Mouse (Mus musculus) spleen, adult 18-20 months (tissue): Measurements from ENCODE around the gene Dnase1l3.
A peak's percentile ranks its signal among the peaks of the same experiment; 100 is the strongest.

ENCODE experiments used
- DNase-seq, 2 experiments: peaks; one replicate each; pipeline ENCODE4 v3.0.0; 2022; ENCODE audit warnings: mixed read lengths in 2 of 2

Gene Dnase1l3

GRCm38 (mm10) chr14:7974643-7975042, 19.7 kb downstream of the Dnase1l3 start:
- DNase-seq = no peak

DNA sequence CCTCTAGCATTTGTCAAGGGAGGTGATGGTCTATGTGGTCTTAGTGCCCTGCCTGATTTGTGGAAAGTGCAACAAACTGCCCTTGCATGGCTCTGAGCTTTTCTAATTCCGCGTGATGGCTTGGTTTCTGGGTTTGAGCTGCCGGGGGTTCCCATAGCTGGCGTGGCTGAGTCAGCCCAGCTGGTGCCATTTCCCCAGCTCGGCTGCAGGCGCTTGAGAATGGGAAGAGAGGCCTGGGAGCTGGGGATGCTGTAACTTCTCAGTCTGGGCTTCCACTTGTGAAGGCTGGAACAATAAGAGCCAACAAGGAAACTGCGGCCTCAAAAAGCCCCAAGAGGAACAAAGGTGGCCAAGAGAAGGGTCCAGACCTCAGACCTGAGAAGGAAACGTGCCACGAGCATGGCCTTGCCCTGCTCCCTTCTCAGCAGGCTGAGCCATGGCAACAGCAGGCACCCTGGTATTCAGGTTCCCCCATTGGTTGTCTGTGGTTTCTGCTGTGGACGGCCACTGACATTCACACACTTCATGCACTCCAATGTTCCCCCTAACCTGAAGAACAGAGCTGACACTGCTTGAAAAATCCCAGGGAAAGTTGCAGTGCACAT, 22.4 kb downstream of the Dnase1l3 start:
- no peak for DNase-seq

GRCm38 (mm10) chr14:7964219-7964889, 30.0 kb downstream of the Dnase1l3 start:
- peak in 1 of 2 experiments; percentile 63 for DNase-seq

GRCm38 (mm10) chr14:7963160-7963559, 31.2 kb downstream of the Dnase1l3 start:
- no peak for DNase-seq

- DNase-seq = no peak
Observed at GRCm38 (mm10) chr14:7962626-7963025, 31.7 kb downstream of the Dnase1l3 start.

- DNase-seq = no peak
Observed at GRCm38 (mm10) chr14:7961714-7962113, 32.7 kb downstream of the Dnase1l3 start.

GRCm38 (mm10) chr14:7960616-7961015, 33.8 kb downstream of the Dnase1l3 start:
- no peak for DNase-seq

GRCm38 (mm10) chr14:7957049-7957448, 37.3 kb downstream of the Dnase1l3 start, which contains the start of gene Gm45521:
TSS of gene Gm45521 (plus strand) at chr14:7957288.
- no peak for DNase-seq

GRCm38 (mm10) chr14:7956427-7956826, 37.9 kb downstream of the Dnase1l3 start:
- DNase-seq = no peak

GRCm38 (mm10) chr14:7954071-7954471, 40.3 kb downstream of the Dnase1l3 start:
- no peak for DNase-seq

DNA sequence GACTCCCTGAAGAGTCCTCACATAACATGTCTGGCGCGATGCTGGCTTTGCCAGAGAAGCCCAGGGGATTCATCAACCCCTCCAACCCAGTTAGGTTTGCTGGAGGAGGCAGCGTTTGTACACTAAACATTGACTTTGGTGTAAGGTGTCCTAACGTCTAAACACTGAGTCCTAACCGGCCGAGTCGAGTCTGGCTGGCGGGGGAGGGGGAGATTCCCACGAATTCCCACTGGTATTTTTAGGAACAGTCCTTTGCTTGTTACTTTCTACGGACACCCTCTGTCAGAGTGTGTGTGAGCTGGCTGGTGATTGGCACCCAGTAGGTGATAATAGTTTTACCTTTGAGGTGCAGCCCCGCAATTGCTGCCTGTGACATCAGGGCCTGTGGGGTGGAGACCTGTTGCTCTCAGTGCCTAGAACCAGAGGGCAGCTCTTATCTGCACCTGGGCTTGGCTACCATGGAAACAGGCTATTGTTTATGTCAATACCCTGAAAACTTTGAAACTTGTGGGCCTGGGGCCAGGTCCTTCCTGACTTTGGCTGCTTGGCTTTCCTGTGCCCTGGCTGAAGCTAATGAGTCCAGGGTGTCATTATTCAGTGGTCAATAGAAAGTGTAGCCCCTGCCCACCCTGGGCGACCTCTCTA, 41.6 kb downstream of the Dnase1l3 start:
- DNase-seq = no peak

GRCm38 (mm10) chr14:7951234-7951633, 43.1 kb downstream of the Dnase1l3 start:
- no peak for DNase-seq

DNA sequence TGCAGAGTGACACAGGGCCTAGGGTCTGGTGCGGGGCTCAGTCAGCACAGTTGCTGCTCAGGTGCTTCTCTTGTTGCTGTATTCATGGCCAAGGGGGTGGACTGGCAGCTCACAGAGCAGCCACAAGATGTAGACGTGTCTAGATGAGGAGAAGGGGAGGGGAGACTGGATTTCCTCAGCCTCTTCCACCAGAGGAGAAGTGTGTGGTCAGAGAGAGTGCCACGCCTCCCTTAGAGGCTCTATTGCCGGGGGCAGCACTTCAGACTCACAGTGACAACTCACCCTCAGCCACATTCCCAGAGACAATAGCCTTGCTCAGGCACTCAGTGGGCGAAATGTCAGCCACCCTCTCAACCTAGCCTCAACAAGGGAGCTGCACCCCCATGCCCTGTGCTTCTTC, 49.1 kb downstream of the Dnase1l3 start:
- no peak for DNase-seq

DNA sequence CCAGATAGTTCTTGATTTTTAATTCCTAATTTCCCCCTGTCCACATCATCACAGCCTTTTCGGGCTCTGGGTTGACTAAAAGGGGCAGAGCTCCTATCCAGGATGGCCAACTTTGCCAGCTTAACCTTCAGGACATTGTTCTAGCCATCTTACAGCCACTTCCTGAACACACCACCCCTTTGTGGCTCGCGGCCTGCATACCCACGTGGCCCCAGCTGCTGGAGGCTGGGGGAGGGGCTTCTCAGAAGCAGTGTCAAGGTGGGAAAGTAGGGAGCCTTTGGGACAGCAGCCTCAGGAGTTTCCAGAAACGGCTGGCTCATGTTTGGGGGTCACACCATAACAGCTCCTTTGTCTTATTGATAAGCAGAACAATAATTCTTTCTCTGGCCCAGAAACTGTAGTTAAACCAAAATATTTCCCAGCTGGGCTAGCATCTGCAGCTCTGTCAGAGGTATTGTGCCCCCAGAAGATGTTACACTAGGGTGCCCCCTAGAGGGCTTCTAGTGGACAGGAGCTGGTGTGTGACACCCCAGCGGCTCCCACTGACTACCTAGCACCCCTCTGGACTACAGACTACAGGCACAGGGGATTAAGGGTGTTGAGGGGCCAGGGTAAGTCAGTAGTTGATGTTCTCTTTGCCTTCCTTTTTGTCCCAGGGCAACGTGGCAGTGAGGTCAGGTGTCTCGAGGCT, 49.9 kb downstream of the Dnase1l3 start:
- no peak for DNase-seq

- DNase-seq = no peak
Observed at GRCm38 (mm10) chr14:7943801-7944135, 50.6 kb downstream of the Dnase1l3 start.

- DNase-seq = no peak
Observed at GRCm38 (mm10) chr14:7943101-7943800, 51.1 kb downstream of the Dnase1l3 start.

DNA sequence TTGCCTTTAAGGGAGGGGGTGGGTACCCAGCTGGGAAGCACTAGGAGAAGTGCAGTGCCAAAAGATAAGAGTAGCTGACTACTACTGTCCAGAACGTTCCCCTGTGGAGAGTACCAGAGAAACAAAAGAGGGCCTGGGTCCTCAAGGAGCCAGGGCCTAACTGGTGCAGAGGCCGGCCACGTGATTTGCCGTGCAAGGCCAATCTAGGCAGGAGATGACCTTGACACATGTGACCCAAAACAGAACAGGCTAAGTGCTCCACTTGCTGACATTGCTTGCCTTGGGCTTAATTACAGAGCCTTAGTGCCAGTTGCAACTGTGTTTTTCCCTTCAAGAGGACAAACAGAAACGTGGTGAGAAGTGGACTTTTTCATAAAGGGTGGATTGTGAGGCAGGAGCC, 53.0 kb downstream of the Dnase1l3 start:
- DNase-seq = no peak

DNA sequence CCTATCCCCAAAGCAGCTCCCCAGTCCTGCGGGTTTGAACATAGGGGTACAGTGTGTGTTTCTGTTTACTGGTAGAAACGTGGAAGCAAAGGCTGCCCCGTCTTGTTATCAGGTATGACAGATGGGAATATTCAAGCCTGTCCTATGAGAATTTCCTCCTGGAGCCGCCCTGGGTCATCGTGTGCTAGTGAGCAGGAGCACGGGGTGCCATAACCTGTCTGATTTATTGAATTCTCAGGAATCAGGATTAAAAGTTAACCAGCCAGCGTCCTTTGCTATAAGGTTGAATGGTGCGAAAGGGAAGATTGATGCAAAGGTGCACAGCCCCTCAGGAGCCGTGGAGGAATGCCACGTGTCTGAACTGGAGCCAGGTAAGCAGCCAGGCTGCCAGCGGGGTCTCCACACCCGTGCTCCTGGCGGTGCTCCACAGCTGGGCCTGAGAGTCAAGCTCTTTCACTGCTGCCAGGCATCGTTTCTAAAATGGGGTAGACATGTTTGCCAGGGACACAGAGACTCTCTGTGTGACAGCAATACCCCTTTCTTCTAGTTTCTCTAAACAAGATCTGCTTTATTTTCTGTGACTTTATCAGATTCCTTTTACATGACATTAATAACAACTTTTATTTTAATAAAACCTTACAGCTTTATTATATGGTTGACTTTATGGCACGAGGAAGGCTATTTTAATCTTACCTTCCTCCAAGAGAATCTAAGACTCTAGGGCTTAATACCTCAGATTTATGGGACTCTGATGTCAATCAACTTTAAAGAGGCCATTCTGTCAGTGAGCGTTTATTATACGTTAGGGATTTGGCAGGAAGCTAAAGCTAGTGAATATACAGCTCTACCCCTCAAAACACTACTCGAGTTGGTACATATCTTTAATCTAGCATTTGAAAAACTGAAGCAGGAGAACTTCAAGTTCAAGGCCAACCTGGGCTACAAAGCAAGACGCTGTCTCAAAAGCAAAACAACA, 55.3 kb downstream of the Dnase1l3 start:
- DNase-seq = no peak

DNA sequence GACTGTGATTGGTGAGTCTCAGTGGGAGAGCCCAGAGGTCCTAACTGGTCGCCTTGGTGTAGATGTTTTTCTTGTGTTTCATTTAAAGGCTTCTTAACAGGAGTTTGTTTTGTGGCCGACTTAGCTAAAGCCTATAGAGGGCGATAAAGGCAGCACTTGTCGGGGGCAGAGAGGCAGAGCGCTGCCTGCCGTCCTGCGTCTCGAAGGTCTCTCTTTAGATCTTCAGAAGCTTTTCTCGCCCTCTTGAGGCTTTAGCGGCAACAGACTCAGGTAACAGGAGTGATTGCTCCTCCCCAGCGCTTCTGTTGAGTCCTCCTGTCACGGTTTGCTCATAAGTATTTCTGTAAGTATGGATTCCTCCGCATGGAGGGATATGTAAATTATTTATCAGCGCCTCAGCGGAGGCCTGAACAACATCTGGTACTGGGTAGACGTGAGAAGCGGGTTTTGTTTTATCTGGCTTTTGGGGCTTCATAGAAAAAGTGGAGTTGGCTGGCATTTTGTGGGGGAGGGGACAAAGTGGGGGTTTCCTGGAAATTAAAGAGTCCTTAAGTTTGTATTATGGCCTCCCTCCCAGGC, 57.2 kb downstream of the Dnase1l3 start:
- DNase-seq = no peak

GRCm38 (mm10) chr14:7934166-7934565, 60.2 kb downstream of the Dnase1l3 start:
- no peak for DNase-seq

DNA sequence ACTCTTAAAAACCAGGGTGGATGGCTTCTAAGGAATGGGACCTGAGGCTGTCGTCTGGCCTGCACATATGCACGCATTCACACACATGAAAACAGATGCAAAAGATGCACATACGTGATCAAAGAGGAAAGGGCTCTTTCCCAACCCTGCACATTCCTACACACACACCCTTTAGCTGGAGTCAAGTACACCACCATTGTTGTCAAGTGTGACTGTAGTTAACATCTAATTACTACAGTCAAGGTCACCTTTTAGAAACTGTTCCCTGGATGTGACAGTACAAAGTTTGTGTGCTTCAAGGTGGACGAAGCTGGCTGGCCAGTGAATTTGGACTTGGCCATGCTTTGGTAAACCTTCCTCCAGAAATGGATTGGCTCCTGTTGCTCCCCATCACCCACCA, 62.2 kb downstream of the Dnase1l3 start:
- DNase-seq = no peak
